Mouse (Mus musculus): ENCODE measurements around the gene Actn1. TPM values are rescaled to one million over a fixed set of nuclear protein-coding genes. Genes with fewer than 3 reads are reported as not detected.
A peak's percentile ranks its signal among the peaks of the same experiment; 100 is the strongest.

Gene Actn1
- polyA plus RNA-seq, 1 experiment from 2014 or later, result 23.4 TPM

DNA sequence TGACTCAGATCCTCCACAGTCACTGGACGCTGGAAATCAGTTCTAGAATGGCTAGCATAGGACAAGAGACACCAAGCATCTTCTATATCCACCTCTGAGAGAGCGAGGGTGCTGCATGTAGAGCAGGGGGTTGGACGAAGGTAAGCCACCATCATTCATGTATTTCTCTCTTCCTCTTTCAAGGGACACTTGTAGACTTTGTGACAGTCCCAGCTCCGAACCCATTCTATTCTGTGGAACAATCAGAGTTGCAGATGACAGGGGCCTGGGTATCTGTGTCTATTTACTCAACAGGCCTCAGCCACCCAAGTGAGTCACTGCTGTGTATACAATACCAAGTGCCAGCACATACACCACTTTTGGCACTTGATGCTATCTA, 27.3 kb downstream of the Actn1 start:
- H3K27me3 ChIP-seq (ENCODE audit: control insufficient read depth, insufficient read depth, low read length), result no peaks in the 10 kb centered on the region
- 88% methylated on average over 4 of the region's 4 CpGs for WGBS

DNA sequence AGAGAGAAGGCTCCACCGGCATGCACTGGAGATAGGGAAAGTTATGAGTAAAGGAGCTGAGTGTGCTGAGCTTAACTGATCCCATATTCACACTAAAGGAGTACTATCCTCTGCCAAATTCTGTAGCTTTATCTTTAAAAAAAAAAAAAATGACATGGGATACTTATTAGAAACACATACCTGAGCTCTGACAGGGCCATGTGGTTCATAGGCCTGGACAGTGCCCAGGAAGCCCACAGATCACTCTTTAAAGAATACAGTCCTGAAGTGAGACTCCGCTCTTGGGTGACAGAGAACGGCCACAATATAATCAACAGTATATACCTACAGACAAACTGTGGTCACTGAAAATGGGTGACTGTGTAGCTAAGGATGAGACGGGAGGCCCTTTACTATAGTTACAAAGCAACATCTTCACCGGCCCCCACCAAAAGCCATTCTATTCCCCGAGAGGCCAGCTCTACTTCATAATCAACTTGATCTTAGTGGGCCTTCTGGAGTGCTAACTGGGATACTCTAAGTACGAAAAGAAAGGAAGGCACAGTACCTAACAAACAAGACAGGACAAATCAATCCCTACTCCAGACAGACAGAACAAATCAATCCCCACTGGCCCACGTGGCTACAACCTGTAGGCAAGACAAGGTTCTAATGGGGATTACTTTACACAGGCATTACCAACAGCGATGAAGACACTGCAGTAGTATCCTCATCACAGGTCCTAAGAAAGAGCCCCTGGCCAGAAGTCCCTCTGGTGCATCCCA, 27.9 kb downstream of the Actn1 start:
- 87% methylated on average over 9 of the region's 9 CpGs for WGBS
- H3K4me1 ChIP-seq (replicated peaks; ENCODE audit: control insufficient read depth, insufficient read depth, low read length), result peaks cover 10% of the 10 kb centered on the region; the same call in 1 of the 2 replicates
- H3K9ac ChIP-seq (ENCODE audit: low read depth, low read length), result no peak overlapping the region
- no peaks in the 10 kb centered on the region for H3K9me3 ChIP-seq (ENCODE audit: control insufficient read depth, low read length)
- H3K27ac ChIP-seq (ENCODE audit: low read depth, low read length), result no peak overlapping the region
- no peaks in the 10 kb centered on the region for H3K27me3 ChIP-seq (ENCODE audit: control insufficient read depth, insufficient read depth, low read length)
- no peak for DNase-seq (ENCODE audit: low spot score)
- H3K4me3 ChIP-seq (ENCODE audit: low read depth, low read length), result no peak overlapping the region
- ATAC-seq (ENCODE audit: low FRiP score), result no peak
- H3K36me3 ChIP-seq (ENCODE audit: control insufficient read depth, insufficient read depth, low read length), result no peaks in the 10 kb centered on the region
- no peak overlapping the region for H3K4me2 ChIP-seq (replicated peaks; ENCODE audit: low read depth, low read length)

More for the DNA sequence above, 27.3 kb downstream of the Actn1 start:
- H3K36me3 ChIP-seq (ENCODE audit: control insufficient read depth, insufficient read depth, low read length), result no peaks in the 10 kb centered on the region
- H3K9ac ChIP-seq (ENCODE audit: low read depth, low read length), result no peak overlapping the region
- H3K27ac ChIP-seq (ENCODE audit: low read depth, low read length), result no peak overlapping the region
- H3K4me2 ChIP-seq (replicated peaks; ENCODE audit: low read depth, low read length), result no peak overlapping the region
- no peaks in the 10 kb centered on the region for H3K9me3 ChIP-seq (ENCODE audit: control insufficient read depth, low read length)
- H3K4me1 ChIP-seq (replicated peaks; ENCODE audit: control insufficient read depth, insufficient read depth, low read length), result peaks cover 8% of the 10 kb centered on the region; the same call in 1 of the 2 replicates
- ATAC-seq (ENCODE audit: low FRiP score), result no peak
- no peak for DNase-seq (ENCODE audit: low spot score)
- H3K4me3 ChIP-seq (ENCODE audit: low read depth, low read length), result no peak overlapping the region

DNA sequence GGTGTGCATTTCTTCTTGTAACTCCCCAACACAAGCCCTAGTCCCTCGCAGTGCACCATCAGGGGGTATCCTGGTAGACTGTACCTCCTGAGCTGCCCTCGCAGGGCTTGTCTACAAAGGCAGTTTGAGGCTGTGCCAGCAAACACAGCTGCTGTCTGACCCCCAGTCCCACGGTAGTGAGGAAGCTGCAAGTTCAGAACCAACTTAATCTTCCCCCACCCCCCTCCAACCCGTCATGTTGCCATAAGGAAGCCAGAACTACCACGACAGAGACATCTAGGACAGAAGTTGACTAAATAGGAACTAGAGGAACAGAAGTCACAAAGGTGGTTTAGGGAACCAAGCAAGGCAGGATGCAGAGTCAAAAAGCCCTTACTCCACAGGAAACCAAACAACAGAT, 28.9 kb downstream of the Actn1 start:
- Histone ChIP-seq H3K9me3 (ENCODE audit: control insufficient read depth, low read length) (no peaks in the 10 kb centered on the region), H3K9ac (ENCODE audit: low read depth, low read length) (no peak overlapping the region), H3K4me1 (replicated peaks; ENCODE audit: control insufficient read depth, insufficient read depth, low read length) (peaks cover 10% of the 10 kb centered on the region; the same call in 1 of the 2 replicates), H3K4me2 (replicated peaks; ENCODE audit: low read depth, low read length) (no peak overlapping the region), H3K27ac (ENCODE audit: low read depth, low read length) (peak overlapping the region; percentile 45; the same call in 1 of the 2 replicates), H3K4me3 (ENCODE audit: low read depth, low read length) (no peak overlapping the region), H3K36me3 (ENCODE audit: control insufficient read depth, insufficient read depth, low read length) (no peaks in the 10 kb centered on the region), H3K27me3 (ENCODE audit: control insufficient read depth, insufficient read depth, low read length) (no peaks in the 10 kb centered on the region)
- DNase-seq (ENCODE audit: low spot score) (no peak), ATAC-seq (ENCODE audit: low FRiP score) (no peak)
- WGBS, result 41% methylated on average over 5 of the region's 5 CpGs

DNA sequence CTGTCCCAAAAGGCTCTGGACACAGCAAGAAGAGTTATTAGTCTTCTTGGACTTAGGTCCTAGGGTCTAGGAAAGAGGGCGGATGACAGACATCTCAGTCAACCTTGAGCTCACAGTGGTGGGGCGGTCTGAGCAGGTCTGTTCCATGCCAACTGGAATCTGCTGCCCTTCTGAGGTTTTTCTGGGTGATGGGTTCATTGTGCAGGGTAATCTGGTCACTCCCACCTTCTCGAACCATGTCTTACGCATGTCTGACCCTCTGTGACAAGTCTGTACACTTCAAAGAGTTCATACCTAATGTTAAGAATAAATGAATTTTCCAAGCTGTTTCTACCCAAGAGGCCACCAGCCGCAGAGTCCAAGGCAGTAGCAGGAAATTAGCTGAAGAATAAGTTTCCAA, 29.3 kb downstream of the Actn1 start:
- DNase-seq (ENCODE audit: low spot score) (no peak), ATAC-seq (ENCODE audit: low FRiP score) (no peak)
- 63% methylated on average over 5 of the region's 5 CpGs for WGBS
- H3K4me3 ChIP-seq (ENCODE audit: low read depth, low read length), result no peak overlapping the region
- no peak overlapping the region for H3K4me2 ChIP-seq (replicated peaks; ENCODE audit: low read depth, low read length)
- H3K9me3 ChIP-seq (ENCODE audit: control insufficient read depth, low read length), result no peaks in the 10 kb centered on the region
- peaks cover 10% of the 10 kb centered on the region; the same call in 1 of the 2 replicates for H3K4me1 ChIP-seq (replicated peaks; ENCODE audit: control insufficient read depth, insufficient read depth, low read length)
- no peak overlapping the region for H3K9ac ChIP-seq (ENCODE audit: low read depth, low read length)
- H3K27ac ChIP-seq (ENCODE audit: low read depth, low read length), result peak overlapping the region; percentile 52; the same call in 1 of the 2 replicates
- H3K36me3 ChIP-seq (ENCODE audit: control insufficient read depth, insufficient read depth, low read length), result no peaks in the 10 kb centered on the region
- no peaks in the 10 kb centered on the region for H3K27me3 ChIP-seq (ENCODE audit: control insufficient read depth, insufficient read depth, low read length)

DNA sequence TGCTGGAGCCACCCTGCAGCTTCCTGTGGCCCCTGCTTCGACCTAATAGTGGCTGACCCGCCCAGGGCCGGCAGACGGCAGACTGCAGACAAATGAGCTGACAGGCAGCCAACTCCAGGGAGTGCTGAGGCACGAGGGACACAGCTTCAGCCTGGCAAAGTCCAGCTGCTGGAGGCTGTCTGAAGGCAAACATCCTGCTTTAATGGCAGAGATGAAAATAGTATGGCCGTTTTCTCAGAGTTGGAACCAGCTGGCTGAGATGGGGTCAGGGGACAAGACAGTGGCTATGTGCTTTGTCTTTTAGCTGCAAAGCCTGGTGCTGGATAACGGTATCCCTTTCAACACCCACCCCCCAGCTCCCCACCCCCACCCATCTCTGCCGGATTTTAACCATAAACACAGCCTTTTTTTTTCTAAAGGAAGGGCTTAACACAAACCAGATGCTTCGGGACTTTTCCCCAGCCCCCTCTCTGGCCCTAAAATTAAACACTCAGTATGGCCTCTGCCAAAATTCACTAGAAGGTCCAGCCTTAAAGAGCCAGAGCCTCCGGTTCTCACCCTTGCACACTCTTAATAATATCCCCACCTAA, 30.0 kb downstream of the Actn1 start:
- Histone ChIP-seq H3K4me1 (replicated peaks; ENCODE audit: control insufficient read depth, insufficient read depth, low read length) (peaks cover 10% of the 10 kb centered on the region; the same call in 1 of the 2 replicates), H3K4me3 (ENCODE audit: low read depth, low read length) (no peak overlapping the region), H3K27ac (ENCODE audit: low read depth, low read length) (peak overlapping the region; percentile 52), H3K36me3 (ENCODE audit: control insufficient read depth, insufficient read depth, low read length) (no peaks in the 10 kb centered on the region), H3K9ac (ENCODE audit: low read depth, low read length) (no peak overlapping the region), H3K4me2 (replicated peaks; ENCODE audit: low read depth, low read length) (no peak overlapping the region), H3K27me3 (ENCODE audit: control insufficient read depth, insufficient read depth, low read length) (no peaks in the 10 kb centered on the region), H3K9me3 (ENCODE audit: control insufficient read depth, low read length) (no peaks in the 10 kb centered on the region)
- ATAC-seq (ENCODE audit: low FRiP score) (peak; percentile 71; the same call in 1 of the 2 replicates), DNase-seq (ENCODE audit: low spot score) (peak; percentile 55)
- 7% methylated on average over 10 of the region's 10 CpGs for WGBS

DNA sequence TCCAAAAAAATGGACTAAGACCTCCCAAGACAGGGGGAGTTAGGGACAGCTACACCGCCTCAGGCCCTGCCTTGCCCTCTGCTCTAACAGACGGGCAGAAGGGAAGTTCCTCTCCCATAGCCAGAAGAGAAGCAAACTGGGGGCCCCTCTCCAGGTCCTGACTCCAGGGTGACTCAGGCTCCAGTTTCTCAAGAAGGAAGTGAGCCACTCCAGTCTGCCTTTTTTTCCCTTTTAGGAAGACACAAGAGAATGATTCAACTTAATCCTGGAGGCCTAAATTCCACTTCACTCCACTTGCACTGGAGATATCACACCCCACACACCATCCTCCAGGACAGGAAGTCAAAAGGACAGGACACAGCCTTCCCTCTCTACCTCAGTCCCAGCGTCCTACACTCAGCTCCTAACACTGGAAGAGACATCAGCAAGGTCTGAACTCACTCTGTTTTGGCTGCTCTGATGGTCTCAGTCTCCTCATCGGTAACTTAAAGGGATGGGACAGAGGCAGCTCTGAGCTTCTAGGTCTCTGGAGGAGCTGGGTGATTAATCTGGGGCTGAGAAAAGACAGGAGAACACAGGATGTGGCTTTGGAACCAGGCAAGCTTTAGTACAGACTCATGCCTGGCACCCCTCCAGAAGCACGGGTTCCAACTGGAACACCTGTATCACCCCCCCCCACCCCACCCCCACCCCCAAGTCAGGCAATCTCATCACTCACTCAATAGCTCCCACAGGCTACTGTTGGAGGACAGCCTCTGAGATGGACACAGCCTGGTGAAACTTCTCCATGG, 31.0 kb downstream of the Actn1 start:
- WGBS, result 54% methylated on average over 5 of the region's 5 CpGs
- ATAC-seq (ENCODE audit: low FRiP score) (no peak), DNase-seq (ENCODE audit: low spot score) (no peak)
- no peak overlapping the region for H3K9ac ChIP-seq (ENCODE audit: low read depth, low read length)
- H3K27me3 ChIP-seq (ENCODE audit: control insufficient read depth, insufficient read depth, low read length), result no peaks in the 10 kb centered on the region
- peaks cover 14% of the 10 kb centered on the region; the same call in 1 of the 2 replicates for H3K4me1 ChIP-seq (replicated peaks; ENCODE audit: control insufficient read depth, insufficient read depth, low read length)
- no peaks in the 10 kb centered on the region for H3K9me3 ChIP-seq (ENCODE audit: control insufficient read depth, low read length)
- H3K4me2 ChIP-seq (replicated peaks; ENCODE audit: low read depth, low read length), result no peak overlapping the region
- H3K4me3 ChIP-seq (ENCODE audit: low read depth, low read length), result no peak overlapping the region
- H3K27ac ChIP-seq (ENCODE audit: low read depth, low read length), result peak overlapping the region; percentile 52; the same call in 1 of the 2 replicates
- H3K36me3 ChIP-seq (ENCODE audit: control insufficient read depth, insufficient read depth, low read length), result no peaks in the 10 kb centered on the region

DNA sequence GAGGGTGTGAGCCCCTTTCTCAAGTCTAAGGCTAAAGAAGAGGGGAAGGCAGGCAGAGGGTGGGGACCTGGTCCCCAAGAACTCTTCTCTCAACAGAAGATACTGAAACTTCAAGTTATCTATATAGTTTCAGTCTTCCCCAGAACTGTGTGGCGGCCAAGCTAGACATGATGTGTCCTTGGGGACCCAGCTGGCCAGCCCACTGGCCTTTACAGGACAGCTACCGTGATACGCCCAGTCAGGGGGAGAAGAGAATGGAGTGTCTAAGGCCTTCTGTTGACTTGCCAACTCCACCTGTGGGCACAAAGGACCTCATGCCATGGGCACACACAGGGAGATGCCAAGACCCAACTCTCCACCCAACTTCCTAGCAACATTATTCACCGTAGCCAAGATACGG, 31.8 kb downstream of the Actn1 start:
- peaks cover 14% of the 10 kb centered on the region; the same call in 1 of the 2 replicates for H3K4me1 ChIP-seq (replicated peaks; ENCODE audit: control insufficient read depth, insufficient read depth, low read length)

DNA sequence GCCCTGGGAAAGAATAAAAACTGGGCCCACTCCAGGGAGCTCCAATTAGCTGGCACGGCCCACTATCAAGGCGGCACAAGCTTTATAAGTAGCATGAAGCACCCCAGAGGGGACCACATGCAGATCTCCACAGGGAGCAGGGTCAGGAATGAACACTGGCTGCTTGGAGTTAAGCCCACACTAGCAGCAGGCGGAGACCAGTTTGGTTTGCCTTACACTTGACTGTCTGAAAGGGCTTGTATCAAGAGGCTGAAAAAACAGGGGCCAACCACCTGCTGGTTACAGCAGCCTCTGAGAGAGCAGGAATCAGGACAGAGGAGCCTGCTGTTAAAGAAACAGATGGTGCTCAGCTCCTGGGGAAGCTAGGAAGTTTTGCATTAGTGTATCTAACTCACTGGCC, 32.3 kb downstream of the Actn1 start:
- H3K9me3 ChIP-seq (ENCODE audit: control insufficient read depth, low read length), result no peaks in the 10 kb centered on the region
- peaks cover 14% of the 10 kb centered on the region; the same call in 1 of the 2 replicates for H3K4me1 ChIP-seq (replicated peaks; ENCODE audit: control insufficient read depth, insufficient read depth, low read length)
- DNase-seq (ENCODE audit: low spot score) (no peak), ATAC-seq (ENCODE audit: low FRiP score) (no peak)
- no peaks in the 10 kb centered on the region for H3K36me3 ChIP-seq (ENCODE audit: control insufficient read depth, insufficient read depth, low read length)
- H3K27me3 ChIP-seq (ENCODE audit: control insufficient read depth, insufficient read depth, low read length), result no peaks in the 10 kb centered on the region
- 0 out of 2 replicates have a peak overlapping the region, but pooled peaks have one; percentile 19 for H3K27ac ChIP-seq (ENCODE audit: low read depth, low read length)
- no peak overlapping the region for H3K4me2 ChIP-seq (replicated peaks; ENCODE audit: low read depth, low read length)
- no peak overlapping the region for H3K9ac ChIP-seq (ENCODE audit: low read depth, low read length)
- 15% methylated on average over 3 of the region's 3 CpGs for WGBS
- no peak overlapping the region for H3K4me3 ChIP-seq (ENCODE audit: low read depth, low read length)

More for the DNA sequence above, 31.8 kb downstream of the Actn1 start:
- Histone ChIP-seq H3K4me2 (replicated peaks; ENCODE audit: low read depth, low read length) (no peak overlapping the region), H3K9me3 (ENCODE audit: control insufficient read depth, low read length) (no peaks in the 10 kb centered on the region), H3K36me3 (ENCODE audit: control insufficient read depth, insufficient read depth, low read length) (no peaks in the 10 kb centered on the region), H3K27ac (ENCODE audit: low read depth, low read length) (no peak overlapping the region), H3K4me3 (ENCODE audit: low read depth, low read length) (no peak overlapping the region), H3K27me3 (ENCODE audit: control insufficient read depth, insufficient read depth, low read length) (no peaks in the 10 kb centered on the region), H3K9ac (ENCODE audit: low read depth, low read length) (no peak overlapping the region)
- ATAC-seq (ENCODE audit: low FRiP score) (no peak), DNase-seq (ENCODE audit: low spot score) (no peak)
- 73% methylated on average over 5 of the region's 5 CpGs for WGBS
